Mouse (Mus musculus) CH12.LX (cell line): ENCODE results near the gene Foxp1. TPM values are rescaled to one million over a fixed set of nuclear protein-coding genes. Genes with fewer than 3 reads are reported as not detected.

ENCODE experiments used
- DNase-seq: peaks from one replicate; pipeline ENCODE4 v3.0.0-alpha.2; 2013; ENCODE audit errors: extremely low read depth
- H3K27ac ChIP-seq: 2 replicates; pipeline ENCODE4 v1.5.1; 2012; ENCODE audit warnings: low read depth, mild to moderate bottlenecking, control low read depth, moderate library complexity; ENCODE audit not compliant: insufficient read depth
- H3K27me3 ChIP-seq: replicated peaks from 2 replicates; pipeline ENCODE3; 2012; ENCODE audit warnings: inconsistent platforms
- H3K36me3 ChIP-seq, 2 experiments: replicated peaks in 1 of 2; 2 replicates each; pipeline versions ENCODE3 to v1.6.1; 2012; ENCODE audit warnings: inconsistent platforms in 1 of 2, low read length in 1 of 2, mild to moderate bottlenecking in 1 of 2, mixed read lengths in 1 of 2, moderate library complexity in 1 of 2; ENCODE audit not compliant: control insufficient read depth in 1 of 2, insufficient read depth in 1 of 2
- H3K4me1 ChIP-seq, 2 experiments: 2 replicates each; pipeline ENCODE4 v1.6.1; 2012; ENCODE audit warnings: inconsistent platforms in 1 of 2, moderate library complexity in 1 of 2; ENCODE audit not compliant: insufficient read depth in 2 of 2, control insufficient read depth in 1 of 2
- H3K4me2 ChIP-seq: 2 replicates; pipeline ENCODE4 v1.6.1; 2012; ENCODE audit warnings: low read depth, mild to moderate bottlenecking, control low read depth; ENCODE audit not compliant: poor library complexity, insufficient read depth, severe bottlenecking
- H3K4me3 ChIP-seq, 3 experiments: fragments of 150-350 bp in 1 of 3; sonication (generic) in 1 of 3; replicated peaks in 1 of 3; 2 replicates each; pipeline versions ENCODE3 to v1.5.1; 2011 to 2012; ENCODE audit warnings: low read depth in 2 of 3, low read length in 2 of 3, mild to moderate bottlenecking in 2 of 3, moderate library complexity in 2 of 3, control low read depth in 1 of 3, improper control_type of control experiment in 1 of 3, inconsistent platforms in 1 of 3, mixed read lengths in 1 of 3; ENCODE audit not compliant: poor library complexity in 1 of 3
- H3K79me2 ChIP-seq: replicated peaks from 2 replicates; pipeline ENCODE4 v1.6.1; 2012; ENCODE audit warnings: mild to moderate bottlenecking, moderate library complexity; ENCODE audit not compliant: control insufficient read depth, poor library complexity, insufficient read depth, severe bottlenecking; ENCODE audit errors: extremely low read depth
- H3K9ac ChIP-seq: 2 replicates; pipeline ENCODE4 v1.6.1; 2012; ENCODE audit warnings: low read depth, mild to moderate bottlenecking, control low read depth, moderate library complexity; ENCODE audit not compliant: insufficient read depth
- H3K9me3 ChIP-seq: replicated peaks from 2 replicates; pipeline ENCODE3; 2012; ENCODE audit warnings: low read length, inconsistent platforms, mixed read lengths
- BHLHE40 ChIP-seq: IDR thresholded peaks from 2 replicates; pipeline ENCODE4 v1.6.1; 2011; ENCODE audit warnings: mild to moderate bottlenecking, low read depth, low read length, improper control_type of control experiment
- CHD2 ChIP-seq: IDR thresholded peaks from 2 replicates; pipeline ENCODE4 v1.6.1; 2011; ENCODE audit warnings: low read length, improper control_type of control experiment
- CTCF ChIP-seq, 2 experiments: IDR thresholded peaks in 1 of 2; conservative IDR thresholded peaks in 1 of 2; 2 replicates each; pipeline ENCODE4 v1.5.1; 2011 to 2012; ENCODE audit warnings: low read depth in 2 of 2, low read length in 2 of 2, improper control_type of control experiment in 1 of 2, inconsistent platforms in 1 of 2, mild to moderate bottlenecking in 1 of 2, moderate library complexity in 1 of 2
- E2F4 ChIP-seq: IDR thresholded peaks from 2 replicates; pipeline ENCODE4 v1.6.1; 2011; ENCODE audit warnings: low read depth, low read length, improper control_type of control experiment; ENCODE audit not compliant: insufficient replicate concordance
- ELF1 ChIP-seq: IDR thresholded peaks from 2 replicates; pipeline ENCODE4 v1.6.1; 2014; ENCODE audit warnings: low read depth, mild to moderate bottlenecking, inconsistent platforms, low read length, improper control_type of control experiment
- EP300 ChIP-seq: IDR thresholded peaks from 2 replicates; pipeline ENCODE4 v1.6.1; 2011; ENCODE audit warnings: low read length, improper control_type of control experiment
- GABPA ChIP-seq: IDR thresholded peaks from 2 replicates; pipeline ENCODE4 v1.6.1; 2012; ENCODE audit warnings: low read depth, low read length, improper control_type of control experiment, inconsistent platforms; ENCODE audit not compliant: insufficient replicate concordance
- IRF4 ChIP-seq: IDR thresholded peaks from 2 replicates; pipeline ENCODE4 v1.6.1; 2014; ENCODE audit warnings: low read depth, mild to moderate bottlenecking, inconsistent platforms, low read length, improper control_type of control experiment
- JUN ChIP-seq: IDR thresholded peaks from 2 replicates; pipeline ENCODE4 v1.6.1; 2011; ENCODE audit warnings: low read depth, mild to moderate bottlenecking, low read length, improper control_type of control experiment, moderate library complexity; ENCODE audit not compliant: insufficient read depth
- JUND ChIP-seq: conservative IDR thresholded peaks from 2 replicates; pipeline ENCODE4 v1.6.1; 2011; ENCODE audit warnings: low read depth, low read length, improper control_type of control experiment
- MAFK ChIP-seq: IDR thresholded peaks from 2 replicates; pipeline ENCODE4 v1.6.1; 2011; ENCODE audit warnings: low read length, improper control_type of control experiment; ENCODE audit not compliant: insufficient replicate concordance
- MXI1 ChIP-seq: IDR thresholded peaks from 2 replicates; pipeline ENCODE4 v1.6.1; 2011; ENCODE audit warnings: mild to moderate bottlenecking, low read depth, low read length, improper control_type of control experiment
- MYC ChIP-seq: IDR thresholded peaks from 2 replicates; pipeline ENCODE4 v1.6.1; 2011; ENCODE audit warnings: low read depth, mild to moderate bottlenecking, improper control_type of control experiment, low read length
- NRF1 ChIP-seq: IDR thresholded peaks from 2 replicates; pipeline ENCODE4 v1.6.1; 2014; ENCODE audit warnings: low read depth, mild to moderate bottlenecking, inconsistent platforms, low read length, improper control_type of control experiment, moderate library complexity
- POLR2A ChIP-seq: IDR thresholded peaks from 2 replicates; pipeline ENCODE4 v1.6.1; 2011; ENCODE audit warnings: low read depth, mild to moderate bottlenecking, improper control_type of control experiment, low read length
- POLR2AphosphoS2 ChIP-seq: IDR thresholded peaks from 2 replicates; pipeline ENCODE4 v1.6.1; 2011; ENCODE audit warnings: low read depth, low read length, improper control_type of control experiment
- RAD21 ChIP-seq: IDR thresholded peaks from 2 replicates; pipeline ENCODE4 v1.6.1; 2011; ENCODE audit warnings: low read depth, mild to moderate bottlenecking, low read length, improper control_type of control experiment, moderate library complexity
- TBP ChIP-seq: conservative IDR thresholded peaks from 2 replicates; pipeline ENCODE4 v1.6.1; 2011; ENCODE audit warnings: low read depth, low read length, improper control_type of control experiment
- ZC3H11A ChIP-seq: IDR thresholded peaks from 2 replicates; pipeline ENCODE4 v1.6.1; 2012; ENCODE audit warnings: low read depth, mild to moderate bottlenecking, inconsistent platforms, low read length, improper control_type of control experiment
- ZKSCAN1 ChIP-seq: IDR thresholded peaks from 2 replicates; pipeline ENCODE4 v1.6.1; 2012; ENCODE audit warnings: low read depth, inconsistent platforms, low read length, improper control_type of control experiment, borderline replicate concordance
- ZMIZ1 ChIP-seq: IDR thresholded peaks from 2 replicates; pipeline ENCODE4 v1.6.1; 2012; ENCODE audit warnings: low read depth, mild to moderate bottlenecking, inconsistent platforms, low read length, improper control_type of control experiment
- dilution Hi-C: fragments of 300-500 bp; cut with MboI; formaldehyde crosslinking; loops from 2 replicates; pipeline ENCODE4 v1.14.3; 2020; ENCODE audit warnings: low sequenced_read_pairs; ENCODE audit not compliant: extremely low pct_unique_long_range_greater_than_20kb, extremely low pct_ligation_motif_present
- in situ Hi-C: fragments of 300-500 bp; cut with MboI; formaldehyde crosslinking; loops from 3 replicates; pipeline ENCODE4 v1.14.3; 2019; ENCODE audit warnings: low sequenced_read_pairs, low pct_ligation_motif_present, low pct_unique_long_range_greater_than_20kb, mixed read lengths
- polyA plus RNA-seq: library from polyadenylated mRNA; unstranded; fragments of >175 nt; gene quantifications from 2 replicates; pipeline ENCODE4 v1.2.1, GENCODE M21; 2012; ENCODE audit warnings: low read depth; ENCODE audit not compliant: insufficient read length
- total RNA-seq, 2 experiments: library from RNA; depleted of rRNA; stranded (reverse); fragments of 300-350 nt in 1 of 2; fragments of >200 nt in 1 of 2; gene quantifications; 2 replicates each; pipeline ENCODE4 v1.2.3; 2012 to 2014

The Foxp1 gene
- total and polyA plus RNA-seq, 3 experiments = 66.5 to 105 (median 87.4) TPM

DNA sequence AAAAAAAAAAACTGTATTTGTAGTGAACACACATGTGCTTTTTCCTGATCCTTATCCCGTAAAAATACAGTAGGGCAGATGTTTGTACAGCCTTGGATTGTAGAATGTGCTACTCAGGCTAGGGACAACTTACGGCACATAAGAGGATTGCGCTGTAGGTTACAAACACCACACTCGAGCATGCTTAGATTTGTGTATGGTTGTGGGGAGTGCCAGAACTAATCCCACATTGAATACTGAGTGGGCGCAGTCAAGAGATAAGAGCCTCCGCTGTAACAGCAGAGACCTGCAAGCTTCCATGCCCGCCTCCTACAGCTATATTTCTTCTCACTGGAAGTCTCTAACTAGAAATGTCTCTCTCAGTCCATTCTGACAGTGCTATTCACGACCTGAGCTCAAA, 286.9 kb downstream of the Foxp1 start:
- H3K9me3 ChIP-seq = no peaks in the 10 kb centered on the region
- DNase-seq = no peak
- dilution Hi-C loops (no loop called here), in situ Hi-C loops (no loop called here)
- H3K4me3 ChIP-seq = no peak overlapping the region
- H3K9ac ChIP-seq = no peak overlapping the region
- H3K4me2 ChIP-seq = no peak overlapping the region
- H3K27ac ChIP-seq = no peak overlapping the region
- no peaks in the 10 kb centered on the region for H3K79me2 ChIP-seq
- peaks cover 3 to 13% of the 10 kb centered on the region in 2 experiments for H3K4me1 ChIP-seq
- no peak for TF ChIP-seq POLR2AphosphoS2
- no peak for TF ChIP-seq CTCF (conservative IDR thresholded peaks at IDR 0.05 in 1 of 2, IDR thresholded peaks at IDR 0.05 in 1 of 2; ENCODE audit: low read depth in 2 of 2, low read length in 2 of 2)
- TF ChIP-seq BHLHE40 = no peak
- no peak for TF ChIP-seq JUND
- TF ChIP-seq JUN = no peak
- no peak for TF ChIP-seq MAFK
- no peak for TF ChIP-seq ZC3H11A
- TF ChIP-seq EP300 = no peak
- no peak for TF ChIP-seq MXI1
- no peak for TF ChIP-seq IRF4
- peaks cover 2 to 4% of the 10 kb centered on the region in 2 experiments for H3K36me3 ChIP-seq
- no peaks in the 10 kb centered on the region for H3K27me3 ChIP-seq

DNA sequence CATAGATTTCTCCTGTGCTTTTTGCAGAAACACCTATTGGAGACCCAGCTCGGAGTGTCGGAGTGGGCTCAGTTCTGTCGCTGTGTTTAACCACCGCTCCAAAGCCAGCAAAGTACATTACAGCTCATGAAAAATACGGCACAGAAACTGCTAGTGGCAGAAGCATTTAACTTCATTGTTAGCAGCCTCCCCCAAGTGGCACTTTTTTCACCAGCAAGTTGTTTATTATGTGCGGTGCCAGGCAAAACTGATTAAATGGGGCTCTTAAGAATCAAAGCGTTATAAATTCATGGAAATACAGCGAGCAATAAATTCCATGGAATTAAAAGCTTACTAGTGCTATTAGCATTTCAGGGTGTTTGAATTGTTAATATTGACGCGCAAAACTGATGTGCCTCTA, 289.1 kb downstream of the Foxp1 start:
- peaks cover 0 to 7% of the 10 kb centered on the region in 2 experiments; a peak in 1 of 4 replicates for H3K4me1 ChIP-seq
- no peaks in the 10 kb centered on the region for H3K79me2 ChIP-seq
- H3K4me2 ChIP-seq = no peak overlapping the region
- no peak overlapping the region for H3K4me3 ChIP-seq
- no peaks in the 10 kb centered on the region for H3K9me3 ChIP-seq
- TF ChIP-seq CTCF (conservative IDR thresholded peaks at IDR 0.05 in 1 of 2, IDR thresholded peaks at IDR 0.05 in 1 of 2; ENCODE audit: low read depth in 2 of 2, low read length in 2 of 2) (no peak), TBP (no peak), POLR2A (no peak), CHD2 (no peak), MXI1 (no peak), NRF1 (no peak), IRF4 (no peak), JUN (no peak), E2F4 (no peak), GABPA (no peak), RAD21 (no peak), ZMIZ1 (no peak), ELF1 (no peak), ZKSCAN1 (no peak), MAFK (no peak), MYC (no peak), POLR2AphosphoS2 (no peak)
- no peak overlapping the region for H3K9ac ChIP-seq
- DNase-seq = no peak
- H3K27ac ChIP-seq = no peak overlapping the region
- in situ Hi-C loops (no loop called here), dilution Hi-C loops (no loop called here)
- peaks cover 4 to 11% of the 10 kb centered on the region in 2 experiments for H3K36me3 ChIP-seq
- H3K27me3 ChIP-seq = no peaks in the 10 kb centered on the region
